Mouse (Mus musculus) bone marrow macrophage, adult 2 months (primary cell): ENCODE data around the gene Gch1.

Experiments used
- CTCF ChIP-seq: IDR thresholded peaks from 2 replicates; pipeline ENCODE4 v1.5.1; 2012; ENCODE audit warnings: low read depth, mild to moderate bottlenecking, low read length, moderate library complexity
- POLR2A ChIP-seq: IDR thresholded peaks from 2 replicates; pipeline ENCODE4 v1.6.1; 2012; ENCODE audit warnings: mild to moderate bottlenecking, low read depth, low read length, borderline replicate concordance

GRCm38 (mm10) chr14:47234032-47234431 lies 44.8 kb upstream of the Gch1 start:
- TF ChIP-seq CTCF (no peak), POLR2A (no peak)
